Mouse (Mus musculus): ENCODE data around the gene Mdm2. TPM values are rescaled to one million over a fixed set of nuclear protein-coding genes. Genes with fewer than 3 reads are reported as not detected.
"Not testable (repeated sequence)": the region's sequence is repeated elsewhere in the genome, so short reads cannot be mapped to it uniquely, and the experiment has no call there.

The Mdm2 gene
- total RNA-seq, 2 experiments from 2014 or later: 48.4 to 51.8 TPM

DNA sequence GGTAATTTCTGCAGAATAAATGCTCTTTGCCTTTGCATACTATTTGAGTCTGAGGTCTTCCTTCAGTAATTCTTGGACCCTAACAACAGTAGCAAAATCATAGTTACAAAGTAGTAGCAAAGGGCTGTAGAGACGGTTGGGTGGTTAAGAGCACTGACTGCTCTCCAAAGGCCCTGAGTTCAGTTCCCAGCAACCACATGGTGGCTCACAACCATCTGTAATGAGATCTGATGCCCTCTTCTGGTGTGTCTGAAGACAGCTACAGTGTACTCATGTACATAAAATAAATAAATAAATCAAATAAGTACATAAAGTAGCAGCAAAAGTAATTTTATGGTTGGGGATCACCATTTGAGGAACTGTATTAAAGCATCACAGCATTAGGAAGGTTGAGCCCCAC is 5.1 kb upstream of the Mdm2 start:
- DNase-seq; intact Hi-C loops (cut with DNase I): not testable (repeated sequence)

DNA sequence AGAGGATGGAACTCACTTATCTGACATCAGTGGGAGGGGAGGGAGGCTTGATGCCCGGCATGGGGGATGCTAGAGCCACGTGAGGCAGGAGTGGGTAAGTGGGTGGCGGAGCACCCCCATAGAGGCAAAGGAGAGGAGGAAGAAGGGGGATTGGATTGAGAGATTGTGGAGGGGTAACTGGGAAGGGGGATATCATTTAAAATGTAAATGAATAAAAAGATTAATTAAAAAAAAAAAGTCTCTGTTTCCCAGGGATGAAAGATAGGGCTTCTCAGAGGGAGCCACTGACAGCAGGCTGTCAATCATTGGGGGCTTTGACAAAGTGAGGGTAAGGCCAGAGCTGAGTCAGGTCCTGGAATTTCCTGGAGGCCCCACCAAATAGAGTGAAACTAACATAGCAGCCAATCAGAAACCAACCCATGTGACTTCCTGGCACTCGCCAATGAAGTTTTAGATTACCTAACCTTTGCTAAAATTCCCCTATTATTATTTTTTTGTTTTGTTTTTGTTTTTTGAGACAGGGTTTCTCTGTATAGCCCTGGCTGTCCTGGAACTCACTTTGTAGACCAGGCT is 4.5 kb upstream of the Mdm2 start:
- intact Hi-C loops (cut with DNase I): no loop called here
- no peak for DNase-seq

DNA sequence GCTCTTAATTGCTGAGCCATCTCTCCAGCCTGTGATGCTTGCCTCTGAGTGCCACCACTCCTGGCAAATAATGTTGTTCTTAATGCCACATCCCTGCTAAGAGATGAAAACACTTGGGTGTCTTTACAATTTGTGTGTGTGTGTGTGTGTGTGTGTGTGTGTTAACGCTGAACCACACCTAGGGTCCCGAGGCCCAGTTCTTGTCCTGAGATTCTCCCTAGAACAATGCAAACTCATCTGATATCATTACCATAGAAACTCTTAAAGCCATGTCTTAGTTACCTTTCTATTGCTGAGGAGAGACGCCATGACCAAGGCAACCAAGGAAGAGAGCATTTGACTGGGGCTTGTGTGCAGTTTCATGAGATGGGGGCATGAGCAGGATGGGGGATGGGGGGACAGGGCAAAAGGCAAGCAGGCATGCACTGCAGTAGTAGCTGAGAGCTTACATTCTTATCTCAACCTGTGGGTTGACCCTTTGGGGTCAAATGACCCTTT is 3.5 kb upstream of the Mdm2 start:
- intact Hi-C loops (cut with DNase I): no loop called here
- DNase-seq: no peak

DNA sequence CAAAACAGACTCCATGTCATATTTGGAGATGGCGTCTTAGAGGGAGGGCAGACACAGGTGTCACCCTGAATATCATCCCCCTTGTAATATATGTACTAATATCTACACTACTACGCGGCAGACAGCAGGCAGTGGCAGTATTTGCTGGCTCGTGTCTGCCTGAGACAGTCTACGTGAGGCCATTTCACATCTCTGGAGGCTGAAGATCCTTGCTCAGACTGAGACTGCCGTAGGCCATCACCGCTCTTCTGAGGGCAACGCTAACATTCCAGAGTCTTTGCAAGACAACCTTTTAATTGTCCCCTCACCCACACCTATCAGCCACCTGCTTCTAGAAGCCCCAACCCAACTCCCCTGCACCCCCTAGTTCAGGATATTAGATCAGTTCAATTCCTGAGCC is 2.9 kb upstream of the Mdm2 start:
- DNase-seq: no peak
- intact Hi-C loops (cut with DNase I): no loop called here

DNA sequence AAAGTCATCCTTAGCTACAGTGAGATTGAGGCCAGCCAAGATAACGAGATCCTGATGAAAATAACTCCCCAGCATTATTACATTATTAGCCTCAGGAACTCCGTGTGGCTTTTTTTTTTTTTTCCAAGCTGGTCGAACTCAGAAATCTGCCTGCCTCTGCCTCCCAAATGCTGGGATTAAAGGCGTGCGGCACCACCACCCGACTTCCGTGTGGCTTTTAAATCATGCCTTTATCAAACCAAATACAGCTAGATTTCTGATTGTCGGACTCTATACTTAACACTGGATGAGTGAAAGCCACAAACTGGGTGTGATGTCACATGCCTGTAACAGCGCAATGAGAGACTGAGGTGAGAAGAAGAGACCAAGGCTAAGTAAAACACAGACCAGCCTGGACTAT is 2.3 kb upstream of the Mdm2 start:
- no peak for DNase-seq
- intact Hi-C loops (cut with DNase I): no loop called here

DNA sequence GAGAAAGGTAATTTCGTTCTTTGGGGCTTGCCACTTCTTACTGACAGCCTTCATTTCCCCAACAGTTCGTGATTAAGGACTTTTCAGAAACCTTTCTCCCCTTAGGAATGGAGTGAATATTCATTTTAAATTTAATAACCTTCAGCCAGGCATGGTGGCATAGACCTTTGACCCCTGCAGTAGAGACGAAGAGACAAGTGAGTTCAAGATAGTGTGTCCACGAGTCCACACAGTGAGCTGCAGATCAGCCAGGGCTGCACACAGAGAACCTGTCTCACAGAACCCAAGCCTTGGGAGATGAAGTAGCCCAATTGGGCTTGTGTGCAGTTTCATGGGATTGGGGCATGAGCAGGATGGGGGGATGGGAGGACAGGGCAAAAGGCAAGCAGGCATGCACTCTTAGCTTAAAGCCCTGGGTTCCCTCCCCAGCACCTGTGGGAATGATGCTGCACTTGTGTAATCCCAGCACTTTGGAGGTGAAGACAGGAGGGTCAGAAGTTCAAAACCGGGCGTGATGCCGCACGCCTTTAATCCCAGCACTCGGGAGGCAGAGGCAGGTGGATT is 1.7 kb upstream of the Mdm2 start:
- DNase-seq: no peak
- intact Hi-C loops (cut with DNase I): no loop called here

DNA sequence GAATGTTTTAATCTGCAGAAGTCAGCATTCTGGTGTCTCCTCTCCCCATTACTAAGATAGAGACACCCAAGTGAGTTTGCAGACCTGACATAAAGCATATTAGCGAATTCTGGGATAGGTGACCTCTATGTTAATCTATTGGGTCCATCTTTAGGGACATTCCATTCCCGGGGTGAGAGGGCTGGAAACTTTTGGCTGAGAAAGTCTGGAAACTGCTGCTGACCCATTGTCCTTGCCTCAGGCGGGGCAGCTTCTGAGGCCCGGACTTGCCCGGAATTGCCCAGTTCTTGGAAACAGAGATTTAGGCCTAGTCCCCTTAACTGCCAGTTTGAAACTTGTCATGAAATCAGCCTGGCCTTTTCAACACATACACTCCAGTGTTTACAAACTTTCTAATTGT is 850 bp upstream of the Mdm2 start:
- intact Hi-C loops (cut with DNase I): no loop called here
- DNase-seq: no peak

DNA sequence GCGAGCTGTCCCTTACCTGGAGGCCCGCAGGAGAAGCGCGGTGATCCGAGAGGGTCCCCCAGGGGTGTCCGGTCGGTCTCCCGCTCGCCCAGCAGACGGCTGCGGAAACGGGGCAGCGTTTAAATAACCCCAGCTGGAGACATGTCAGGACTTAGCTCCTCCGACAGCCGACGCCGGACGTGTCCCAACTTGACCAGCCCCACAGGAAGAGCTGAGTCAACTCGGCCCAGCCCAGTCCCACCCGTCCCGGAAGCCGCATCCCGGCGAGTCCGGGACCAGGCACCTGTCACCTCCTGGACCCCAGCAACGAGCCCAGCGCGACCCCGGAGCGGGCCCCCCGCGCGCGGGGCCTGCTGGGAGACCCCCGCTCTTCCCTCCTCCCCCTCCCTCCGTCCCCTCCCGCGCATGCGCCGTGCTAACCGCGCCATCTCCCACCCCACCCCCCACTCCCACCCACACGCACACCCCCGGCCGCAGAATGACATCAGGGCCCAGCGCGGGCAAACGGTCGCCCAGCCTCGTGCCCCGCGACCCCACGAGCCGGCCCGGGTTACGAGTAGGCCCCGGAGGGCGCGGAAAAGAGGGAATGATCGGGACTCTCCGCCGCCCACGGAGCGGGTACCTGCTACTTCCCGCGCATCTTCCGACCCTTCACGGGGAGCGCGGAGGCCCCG is 491 bp downstream of the Mdm2 start:
- peak; percentile 88 to 89 for DNase-seq
- intact Hi-C loops (cut with DNase I): loop anchor here (5.0 kb wide), 1 partner anchor 488 kb away; the partner anchor contains the start of gene Yeats4

DNA sequence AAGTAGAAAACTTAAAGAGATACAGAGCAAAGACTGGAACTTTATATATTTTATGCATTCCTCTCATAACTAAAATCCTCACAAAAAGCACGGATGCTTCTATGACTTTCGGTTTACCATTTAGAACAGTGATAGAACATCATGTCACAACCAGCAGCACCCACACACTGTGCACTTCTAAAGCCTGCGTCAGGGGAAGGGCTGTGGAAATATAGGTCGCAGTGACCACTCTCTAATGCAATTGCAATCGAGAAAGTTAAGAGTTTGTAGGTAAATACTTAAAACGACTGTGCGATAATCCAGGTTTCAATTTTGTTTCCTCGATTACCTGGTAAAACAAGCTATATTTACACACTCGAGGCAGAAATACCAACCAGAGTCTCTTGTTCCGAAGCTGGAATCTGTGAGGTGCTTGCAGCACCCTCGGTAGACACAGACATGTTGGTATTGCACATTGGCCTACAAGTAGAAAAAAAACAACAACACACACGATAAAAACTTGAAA is 1.2 kb downstream of the Mdm2 start:
- DNase-seq: peak in 1 of 2 experiments; percentile 15
- intact Hi-C loops (cut with DNase I): loop anchor here (5.0 kb wide), 1 partner anchor 487 kb away; the partner anchor contains the start of gene Yeats4

DNA sequence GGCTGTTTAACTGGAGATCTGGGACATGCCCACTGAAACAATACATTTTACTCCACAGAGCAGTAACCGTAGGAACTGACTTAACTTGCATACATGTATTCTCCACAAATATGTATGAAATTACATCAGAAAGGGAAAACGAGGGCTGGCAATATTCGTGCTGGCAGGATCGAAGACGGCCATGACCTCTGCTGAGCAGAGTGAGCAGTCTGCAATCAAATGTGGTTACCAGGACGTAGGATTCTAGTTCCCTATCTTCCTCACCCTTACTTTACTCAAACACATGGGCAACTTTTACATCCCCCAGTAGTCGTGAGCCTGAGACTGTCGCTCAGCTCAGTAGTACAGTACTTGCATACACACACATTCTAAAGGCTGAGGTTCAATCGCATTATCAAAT is 1.7 kb downstream of the Mdm2 start:
- intact Hi-C loops (cut with DNase I): loop anchor here (5.0 kb wide), 1 partner anchor 487 kb away; the partner anchor contains the start of gene Yeats4

DNA sequence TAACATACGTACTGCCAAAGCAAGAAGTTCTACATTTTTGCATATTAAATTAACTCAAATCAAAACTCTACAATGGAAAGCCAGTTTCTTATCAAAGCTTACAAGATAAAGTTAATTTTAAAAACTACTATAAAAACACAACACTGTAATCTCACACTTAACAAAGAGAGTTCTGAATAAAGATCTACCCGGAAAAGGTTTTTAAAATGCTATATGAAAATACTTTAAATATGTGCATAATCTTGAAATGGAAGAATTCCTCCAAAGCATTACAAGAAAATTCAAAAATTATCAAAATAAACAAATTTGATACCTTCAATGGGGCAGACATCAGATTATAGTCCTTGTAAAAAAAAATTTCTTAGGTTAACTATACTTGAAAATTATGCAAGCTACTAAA is 2.2 kb downstream of the Mdm2 start:
- no peak for DNase-seq
- intact Hi-C loops (cut with DNase I): loop anchor here (5.0 kb wide), 1 partner anchor 486 kb away; the partner anchor contains the start of gene Yeats4

More for the DNA sequence above, 1.7 kb downstream of the Mdm2 start:
- no peak for DNase-seq

DNA sequence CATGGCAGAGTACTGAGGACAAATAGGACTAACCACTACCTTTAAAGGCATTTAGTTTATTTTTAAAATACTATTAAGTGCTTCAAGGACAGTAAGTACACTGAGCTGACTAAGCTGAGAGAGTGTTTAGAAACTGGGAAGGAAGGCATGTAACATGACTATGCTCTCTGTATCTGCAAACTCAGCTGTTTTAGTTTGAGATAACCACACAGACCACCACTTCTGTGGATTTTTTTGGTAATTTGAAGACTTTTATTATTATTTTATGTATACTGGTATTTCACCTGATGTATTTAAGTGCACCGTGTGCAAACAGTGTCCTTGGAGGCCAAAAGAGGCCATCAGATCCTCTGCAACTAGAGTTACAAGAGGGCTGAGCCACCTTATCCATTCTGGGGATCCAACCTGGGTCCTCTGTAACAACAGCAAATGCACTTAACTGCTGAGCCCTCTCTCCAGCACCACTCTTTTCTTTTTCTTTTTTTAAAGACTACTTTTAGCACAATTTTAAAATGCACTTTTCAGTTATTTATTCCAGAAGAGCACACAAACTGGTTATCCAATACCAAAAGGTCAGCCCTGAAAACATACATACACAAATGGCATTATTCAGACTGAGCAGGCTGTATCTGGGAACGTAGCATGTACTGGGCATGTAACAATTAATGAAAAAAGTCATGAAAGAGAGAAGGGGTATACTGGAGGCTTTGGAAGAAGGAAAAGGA is 3.3 kb downstream of the Mdm2 start:
- intact Hi-C loops (cut with DNase I): loop anchor here (5.0 kb wide), 1 partner anchor 485 kb away; the partner anchor contains the start of gene Yeats4
- no peak for DNase-seq

DNA sequence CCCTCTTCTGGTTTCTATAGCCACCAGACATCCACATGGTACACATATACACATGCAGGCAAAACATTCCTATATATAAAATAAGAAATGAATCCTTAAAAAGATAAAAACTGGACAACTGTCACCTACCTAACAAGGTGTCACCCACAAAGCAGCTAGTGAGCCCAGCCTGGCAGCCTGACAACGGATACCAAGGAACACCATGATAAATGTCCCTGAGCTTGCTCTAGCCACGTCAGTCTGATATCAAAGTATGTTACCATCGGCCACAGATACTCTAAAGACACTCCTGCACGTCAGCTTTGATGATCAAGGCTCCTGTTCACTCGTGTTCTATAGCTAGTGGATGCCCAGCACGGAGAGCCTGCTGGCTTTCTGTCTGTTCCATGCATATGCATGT is 4.1 kb downstream of the Mdm2 start:
- intact Hi-C loops (cut with DNase I): loop anchor here (5.0 kb wide), 1 partner anchor 484 kb away; the partner anchor contains the start of gene Yeats4
- peak in 1 of 2 experiments; percentile 16 for DNase-seq

DNA sequence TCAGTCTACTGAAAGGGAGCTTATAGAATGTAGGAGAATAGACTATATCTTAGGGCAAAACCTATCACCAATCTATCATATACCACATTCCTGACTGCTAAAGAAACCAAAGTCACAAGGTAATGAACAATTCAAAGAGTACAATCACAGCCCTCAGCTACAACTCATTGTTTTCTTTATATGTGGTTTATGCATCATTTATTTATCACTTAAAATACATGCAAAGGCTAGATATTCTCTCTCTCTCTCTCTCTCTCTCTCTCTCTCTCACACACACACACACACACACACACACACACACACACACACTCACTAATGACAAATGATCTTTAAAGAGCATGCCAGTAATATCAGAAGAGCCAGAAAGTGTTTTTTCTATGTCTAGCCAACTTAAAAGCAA is 4.8 kb downstream of the Mdm2 start:
- DNase-seq: no peak
- intact Hi-C loops (cut with DNase I): loop anchor here (5.0 kb wide), 1 partner anchor 484 kb away; the partner anchor contains the start of gene Yeats4

DNA sequence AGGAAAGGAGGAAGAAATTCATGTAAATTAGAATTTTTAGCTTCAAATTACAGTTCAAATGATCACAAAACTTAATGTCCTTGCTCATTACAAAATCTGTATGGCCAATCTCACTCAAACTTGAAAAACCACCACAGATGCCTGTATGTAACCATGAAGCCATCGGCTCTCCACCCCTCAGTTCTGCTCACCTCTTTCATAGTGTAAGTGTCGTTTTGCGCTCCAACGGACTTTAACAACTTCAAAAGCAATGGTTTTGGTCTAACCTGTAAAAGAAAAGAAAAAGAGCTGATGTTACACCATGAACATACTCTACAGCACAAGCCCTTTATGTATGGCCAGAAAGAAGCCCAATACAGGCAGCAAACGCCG is 5.6 kb downstream of the Mdm2 start:
- intact Hi-C loops (cut with DNase I): loop anchor here (5.0 kb wide), 1 partner anchor 483 kb away; the partner anchor contains the start of gene Yeats4
- no peak for DNase-seq

DNA sequence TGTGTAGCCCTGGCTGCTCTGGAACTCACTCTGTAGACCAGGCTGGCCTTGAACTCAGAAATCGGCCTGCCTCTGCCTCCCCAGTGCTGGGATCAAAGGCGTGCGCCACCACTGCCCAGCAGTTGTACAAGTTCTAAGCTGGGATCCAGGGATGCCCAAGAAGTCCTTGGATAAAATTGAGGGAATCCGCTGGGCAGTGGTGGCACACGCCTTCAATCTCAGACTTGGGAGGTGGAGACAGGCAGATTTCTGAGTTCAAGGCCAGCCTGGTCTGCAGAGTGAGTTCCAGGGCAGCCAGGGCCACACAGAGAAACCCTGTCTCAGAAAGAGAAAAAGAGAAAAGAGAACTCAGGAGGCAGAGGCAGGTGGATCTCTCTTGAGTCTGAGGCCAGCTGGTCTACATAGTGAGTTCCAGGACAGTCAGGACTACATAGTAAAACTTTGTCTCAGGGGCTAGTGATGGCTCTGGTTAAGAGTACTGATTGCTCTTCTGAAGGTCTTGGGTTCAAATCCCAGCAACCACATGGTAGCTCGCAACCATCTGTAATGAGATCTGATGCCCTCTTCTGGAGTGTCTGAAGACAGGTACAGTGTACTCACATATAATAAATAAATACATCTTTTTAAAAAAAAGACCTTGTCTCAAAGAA is 6.1 kb downstream of the Mdm2 start:
- intact Hi-C loops (cut with DNase I); DNase-seq: not testable (repeated sequence)

DNA sequence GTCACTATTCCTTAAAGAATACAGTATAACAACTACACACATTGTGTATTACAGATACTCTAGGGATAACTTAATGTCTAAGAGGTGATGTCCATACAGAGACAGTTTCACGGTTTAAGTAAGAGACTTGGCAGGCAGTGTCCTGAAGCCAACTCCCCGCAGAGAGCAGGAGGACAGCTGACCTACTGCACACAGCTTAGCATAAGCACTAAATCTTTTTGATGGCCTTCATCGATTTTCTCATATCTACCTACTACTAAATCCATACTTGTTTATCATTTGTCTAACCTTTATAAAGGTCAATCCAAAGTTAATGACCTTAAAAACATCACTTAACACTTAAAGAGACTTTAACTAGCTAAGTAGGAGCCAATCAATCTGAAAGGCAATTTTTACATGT is 7.1 kb downstream of the Mdm2 start:
- intact Hi-C loops (cut with DNase I): no loop called here
- no peak for DNase-seq

DNA sequence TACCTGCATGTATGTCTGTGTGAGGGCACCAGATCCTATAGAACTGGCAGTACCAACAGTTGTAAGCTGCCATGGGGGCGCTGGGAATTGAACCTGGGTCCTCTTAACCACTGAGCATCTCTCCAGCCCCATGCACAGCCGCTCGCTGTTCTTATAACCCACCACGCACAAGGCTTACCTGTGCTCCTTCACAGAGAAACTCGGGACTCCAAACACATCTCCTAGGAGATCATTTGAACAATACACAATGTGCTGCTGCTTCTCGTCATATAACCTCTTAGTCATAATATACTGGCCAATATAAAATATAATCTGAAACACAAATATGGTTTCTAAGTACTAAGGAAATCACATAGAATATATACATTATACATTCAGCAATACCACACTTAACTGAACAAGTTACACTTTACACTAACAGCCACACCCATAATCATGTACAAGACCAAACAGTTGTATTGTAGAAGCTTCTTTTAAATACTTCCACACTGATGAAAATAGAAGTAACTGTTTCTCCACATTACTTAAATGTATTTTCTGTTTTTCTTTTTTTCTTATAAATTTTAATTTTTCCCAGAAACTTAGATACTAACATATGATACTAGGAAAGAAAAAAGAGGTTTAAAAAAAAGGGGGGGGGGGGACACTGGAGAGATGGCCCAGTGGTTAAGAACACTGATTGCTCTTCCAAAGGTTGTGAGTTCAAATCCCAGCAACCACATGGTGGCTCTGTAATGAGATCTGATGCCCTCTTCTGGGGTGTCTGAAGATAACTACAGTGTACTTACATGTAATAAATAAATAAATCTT is 8.3 kb downstream of the Mdm2 start:
- no peak for DNase-seq
- intact Hi-C loops (cut with DNase I): no loop called here

DNA sequence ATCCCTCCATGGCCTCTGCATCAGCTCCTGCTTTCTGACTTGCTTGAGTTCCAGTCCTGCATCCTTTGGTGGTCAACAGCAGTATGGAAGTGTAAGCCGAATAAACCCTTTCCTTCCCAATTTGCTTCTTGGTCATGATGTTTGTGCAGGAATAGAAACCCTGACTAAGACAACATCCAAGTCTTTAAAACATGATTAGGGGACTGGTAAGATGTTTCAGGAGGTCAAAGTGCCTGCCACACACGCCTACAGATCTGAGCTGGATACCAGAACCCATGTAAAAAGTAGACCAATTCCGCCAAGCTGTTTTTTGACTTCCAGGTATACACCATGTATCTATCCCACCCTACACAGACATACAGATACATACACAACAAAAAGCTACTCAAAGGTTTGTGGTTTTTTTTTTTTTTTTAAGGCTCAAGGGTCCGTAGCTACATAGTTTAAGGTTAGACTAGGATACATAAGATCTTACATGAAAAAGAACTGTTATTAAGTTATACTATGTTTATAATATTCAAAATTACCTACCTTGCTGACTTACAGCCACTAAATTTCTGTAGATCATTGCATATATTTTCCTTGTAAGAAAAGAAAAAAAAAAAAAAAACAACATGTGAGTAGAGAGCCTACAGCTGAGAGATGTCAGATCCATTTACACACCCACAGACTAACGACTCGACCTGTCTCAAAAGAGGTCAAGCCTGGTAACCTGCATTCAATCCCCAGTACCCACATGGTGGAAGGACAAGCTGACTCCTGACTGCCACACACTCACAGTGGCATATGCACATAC is 9.3 kb downstream of the Mdm2 start:
- DNase-seq: no peak
- intact Hi-C loops (cut with DNase I): no loop called here

Measured in heart, postnatal 10 days (tissue).